Mouse (Mus musculus) heart, adult 2 months (tissue): ENCODE measurements around the gene Rxra. TPM values are rescaled to one million over a fixed set of nuclear protein-coding genes. Genes with fewer than 3 reads are reported as not detected.

Experiments used
- DNase-seq, 2 experiments: peaks; one replicate each; pipeline ENCODE4 v3.0.0; 2021
- H3K27ac ChIP-seq: fragments of 200-600 bp; 2 replicates; pipeline ENCODE4 v1.8.1; 2022
- H3K27me3 ChIP-seq: fragments of 200-500 bp; 2 replicates; pipeline ENCODE4 v1.6.1; 2012; ENCODE audit warnings: mild to moderate bottlenecking, low read length, inconsistent platforms, mixed read lengths; ENCODE audit not compliant: control insufficient read depth, insufficient read depth
- H3K36me3 ChIP-seq: fragments of 200-500 bp; 2 replicates; pipeline ENCODE4 v1.6.1; 2012; ENCODE audit warnings: low read length, inconsistent platforms; ENCODE audit not compliant: control insufficient read depth, insufficient read depth
- H3K4me1 ChIP-seq: fragments of 200-500 bp; 2 replicates; pipeline ENCODE4 v1.6.1; 2011; ENCODE audit warnings: low read length; ENCODE audit not compliant: control insufficient read depth, insufficient read depth
- H3K4me3 ChIP-seq: fragments of 200-600 bp; 2 replicates; pipeline ENCODE4 v1.8.1; 2022
- H3K79me2 ChIP-seq: fragments of 200-500 bp; replicated peaks from 2 replicates; pipeline ENCODE4 v1.6.1; 2012; ENCODE audit warnings: mild to moderate bottlenecking, inconsistent platforms, low read length, moderate library complexity, mixed read lengths; ENCODE audit not compliant: control insufficient read depth, insufficient read depth
- H3K9ac ChIP-seq: fragments of 200-500 bp; 2 replicates; pipeline ENCODE4 v1.6.1; 2012; ENCODE audit warnings: low read depth, mild to moderate bottlenecking, control low read depth, inconsistent platforms, low read length, mixed read lengths
- CTCF ChIP-seq: fragments of 200-600 bp; IDR thresholded peaks from 2 replicates; pipeline ENCODE4 v1.8.1; 2022; ENCODE audit warnings: antibody characterized with exemption, mild to moderate bottlenecking, moderate library complexity
- EP300 ChIP-seq: fragments of 200-500 bp; IDR thresholded peaks from 2 replicates; pipeline ENCODE4 v1.6.1; 2011; ENCODE audit warnings: low read depth, low read length, control low read depth; ENCODE audit not compliant: insufficient read depth
- POLR2A ChIP-seq: fragments of 200-500 bp; IDR thresholded peaks from 2 replicates; pipeline ENCODE4 v1.6.1; 2011; ENCODE audit warnings: mild to moderate bottlenecking, low read depth, low read length, control low read depth; ENCODE audit not compliant: insufficient read depth
- WGBS: fragments of 180-500 bp; shearing (Covaris S2); methylation state at CpG from one replicate; pipeline ENCODE4 v1.1.7; 2018; 5-methylcytosine and 5-hydroxymethylcytosine counted together
- intact Hi-C: fragments of 180-260 bp; cut with DNase I; formaldehyde crosslinking; loops from one replicate; pipeline ENCODE4 v1.15.1; 2025
- polyA plus RNA-seq: library from polyadenylated mRNA; depleted of rRNA; stranded (reverse); fragments of >200 nt; gene quantifications from 2 replicates; pipeline ENCODE4 v1.2.3, GENCODE M21; 2012
- total RNA-seq, 2 experiments: library from RNA; stranded (reverse); gene quantifications; 2 replicates each; pipeline ENCODE4 v1.2.3; 2021

Gene Rxra
- total and polyA plus RNA-seq, 3 experiments, result 45.1 to 52.6 (median 52.0) TPM

- intact Hi-C loops, result no loop called here
- no peak overlapping the region for H3K9ac ChIP-seq
- DNase-seq, result peak in 1 of 2 experiments; percentile 46
- H3K79me2 ChIP-seq, result peaks cover 15% of the 10 kb centered on the region; the same call in 1 of the 2 replicates
- peaks cover 57% of the 10 kb centered on the region for H3K4me1 ChIP-seq
- no peaks in the 10 kb centered on the region for H3K36me3 ChIP-seq
- 56% methylated on average over 6 of the region's 6 CpGs for WGBS
- no peak overlapping the region for H3K4me3 ChIP-seq
- TF ChIP-seq CTCF, result no peak
- TF ChIP-seq POLR2A, result no peak
- no peak for TF ChIP-seq EP300
- H3K27me3 ChIP-seq, result no peaks in the 10 kb centered on the region
- H3K27ac ChIP-seq, result peak overlapping the region; percentile 45
Measured at GRCm38 (mm10) chr2:27693684-27694083, 17.4 kb downstream of the Rxra start.

- intact Hi-C loops, result loop anchor here (2.0 to 5.0 kb wide), 2 partner anchors 59 to 147 kb away; no protein-coding TSS in a partner anchor
- Histone ChIP-seq H3K4me1 (peaks cover 61% of the 10 kb centered on the region), H3K4me3 (no peak overlapping the region), H3K27me3 (no peaks in the 10 kb centered on the region), H3K27ac (peak overlapping the region; percentile 69), H3K9ac (no peak overlapping the region; the same call in 1 of the 2 replicates), H3K79me2 (peaks cover 18% of the 10 kb centered on the region), H3K36me3 (no peaks in the 10 kb centered on the region)
- DNase-seq, result peak; percentile 88 to 92
- under 1% methylated on average over 7 of the region's 7 CpGs for WGBS
- TF ChIP-seq POLR2A (no peak), CTCF (peak; percentile 76), EP300 (peak; percentile 94)
Measured at GRCm38 (mm10) chr2:27699574-27699973, 23.3 kb downstream of the Rxra start.

- DNase-seq, result peak in 1 of 2 experiments; percentile 34
- peaks cover 21% of the 10 kb centered on the region for H3K79me2 ChIP-seq
- H3K36me3 ChIP-seq, result no peaks in the 10 kb centered on the region
- no peak overlapping the region for H3K9ac ChIP-seq
- H3K4me1 ChIP-seq, result peaks cover 48% of the 10 kb centered on the region
- no peak overlapping the region for H3K27ac ChIP-seq
- 61% methylated on average over 3 of the region's 3 CpGs for WGBS
- no peaks in the 10 kb centered on the region for H3K27me3 ChIP-seq
- TF ChIP-seq EP300 (no peak), POLR2A (no peak), CTCF (no peak)
- no peak overlapping the region for H3K4me3 ChIP-seq
- intact Hi-C loops, result no loop called here
Measured at GRCm38 (mm10) chr2:27702283-27702682, 26.0 kb downstream of the Rxra start.

GRCm38 (mm10) chr2:27702904-27703666, 26.8 kb downstream of the Rxra start:
- intact Hi-C loops, result no loop called here
- Histone ChIP-seq H3K27me3 (no peaks in the 10 kb centered on the region), H3K4me1 (peaks cover 44% of the 10 kb centered on the region), H3K27ac (no peak overlapping the region), H3K4me3 (no peak overlapping the region), H3K9ac (no peak overlapping the region), H3K36me3 (no peaks in the 10 kb centered on the region), H3K79me2 (peaks cover 22% of the 10 kb centered on the region)
- DNase-seq, result no peak
- TF ChIP-seq CTCF, result no peak
- no peak for TF ChIP-seq POLR2A
- no peak for TF ChIP-seq EP300
- WGBS, result 64% methylated on average over 10 of the region's 10 CpGs

- Histone ChIP-seq H3K27ac (no peak overlapping the region), H3K79me2 (peaks cover 23% of the 10 kb centered on the region), H3K4me1 (peaks cover 41% of the 10 kb centered on the region), H3K9ac (no peak overlapping the region), H3K4me3 (no peak overlapping the region), H3K36me3 (no peaks in the 10 kb centered on the region), H3K27me3 (no peaks in the 10 kb centered on the region)
- DNase-seq, result peak in 1 of 2 experiments; percentile 62
- TF ChIP-seq POLR2A (no peak), EP300 (no peak), CTCF (peak; percentile 24)
- intact Hi-C loops, result no loop called here
- WGBS, result 34% methylated on average over 9 of the region's 9 CpGs
Measured at GRCm38 (mm10) chr2:27703852-27704640, 27.8 kb downstream of the Rxra start.

- intact Hi-C loops, result no loop called here
- no peak for DNase-seq
- H3K4me3 ChIP-seq, result no peak overlapping the region
- H3K9ac ChIP-seq, result no peak overlapping the region
- no peak for TF ChIP-seq EP300
- TF ChIP-seq CTCF, result no peak
- no peak for TF ChIP-seq POLR2A
- H3K4me1 ChIP-seq, result peaks cover 37% of the 10 kb centered on the region
- peaks cover 23% of the 10 kb centered on the region for H3K79me2 ChIP-seq
- 87% methylated on average over 3 of the region's 3 CpGs for WGBS
- no peak overlapping the region for H3K27ac ChIP-seq
- H3K27me3 ChIP-seq, result no peaks in the 10 kb centered on the region
- H3K36me3 ChIP-seq, result no peaks in the 10 kb centered on the region
Measured at GRCm38 (mm10) chr2:27704641-27705040, 28.4 kb downstream of the Rxra start.
